Mouse (Mus musculus): ENCODE measurements around the gene Slc34a1.

- TF ChIP-seq CTCF (IDR thresholded peaks at IDR 0.05; ENCODE audit: control insufficient read depth, insufficient read depth, low read length) (no peak), POLR2A (IDR thresholded peaks at IDR 0.05; ENCODE audit: borderline replicate concordance, control insufficient read depth, low read depth, low read length) (no peak)
Measured at GRCm38 (mm10) chr13:55412643-55413307, 14.8 kb downstream of the Slc34a1 start.

Measured in bone marrow, adult 2 months (tissue).